In the genomic region with DNA sequence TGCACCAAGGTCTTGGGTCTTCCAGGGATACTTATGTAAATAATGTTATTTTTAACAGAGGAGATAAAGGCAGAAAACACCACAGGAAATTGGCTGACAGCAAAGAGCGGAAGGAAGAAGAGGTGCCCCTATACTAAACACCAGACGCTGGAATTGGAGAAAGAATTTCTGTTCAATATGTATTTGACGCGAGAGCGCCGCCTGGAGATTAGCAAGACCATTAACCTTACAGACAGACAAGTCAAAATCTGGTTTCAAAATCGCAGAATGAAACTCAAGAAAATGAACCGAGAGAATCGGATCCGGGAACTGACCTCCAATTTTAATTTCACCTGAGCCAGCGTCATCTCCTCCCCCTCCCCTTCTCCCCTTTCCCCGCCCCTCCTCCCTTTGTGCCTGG, we compare ENCODE assay signal across 1 mouse cellular context.
TF ChIP-seq lines count a peak whose summit lies in the region.

No protein-coding gene starts in this region.

TF ChIP-seq in MEL, 35 proteins besides CTCF, POLR2A, EP300 and RAD21 (continued from another document):
- TF ChIP-seq ETS1 (IDR thresholded peaks at IDR 0.05; ENCODE audit: low read depth, low read length): no peak
- peak; percentile 52 for TF ChIP-seq SMC3 (IDR thresholded peaks at IDR 0.05; ENCODE audit: low read depth, low read length)
- TF ChIP-seq GATA1 (IDR thresholded peaks at IDR 0.05; ENCODE audit: low read depth, low read length): no peak
